Mouse (Mus musculus) cerebellum, adult 8-10 months (tissue): ENCODE measurements around the gene Dek.
A peak's percentile ranks its signal among the peaks of the same experiment; 100 is the strongest.

Experiments
- DNase-seq: peaks from one replicate; pipeline ENCODE4 v3.0.0; 2022

Gene Dek

GRCm38 (mm10) chr13:47047996-47048395 is 58.0 kb downstream of the Dek start:
- no peak for DNase-seq

- no peak for DNase-seq
Measured at GRCm38 (mm10) chr13:47044617-47044947, 61.4 kb downstream of the Dek start, which contains the start of gene Tpmt. Tpmt (minus strand) TSS chr13:47044737.

GRCm38 (mm10) chr13:47043833-47044616 is 62.0 kb downstream of the Dek start:
- DNase-seq, result peak; percentile 43

- DNase-seq, result peak; percentile 99
Measured at GRCm38 (mm10) chr13:47043030-47043680, 62.8 kb downstream of the Dek start, which contains the start of gene Kdm1b. Kdm1b (plus strand) TSS chr13:47043499.

GRCm38 (mm10) chr13:47042024-47042633 is 63.9 kb downstream of the Dek start:
- DNase-seq, result peak; percentile 15

GRCm38 (mm10) chr13:47040061-47040460 is 65.9 kb downstream of the Dek start:
- no peak for DNase-seq

GRCm38 (mm10) chr13:47037946-47038345 is 68.1 kb downstream of the Dek start:
- DNase-seq, result no peak
